Mouse (Mus musculus): ENCODE measurements around the gene Zmiz1.

DNA sequence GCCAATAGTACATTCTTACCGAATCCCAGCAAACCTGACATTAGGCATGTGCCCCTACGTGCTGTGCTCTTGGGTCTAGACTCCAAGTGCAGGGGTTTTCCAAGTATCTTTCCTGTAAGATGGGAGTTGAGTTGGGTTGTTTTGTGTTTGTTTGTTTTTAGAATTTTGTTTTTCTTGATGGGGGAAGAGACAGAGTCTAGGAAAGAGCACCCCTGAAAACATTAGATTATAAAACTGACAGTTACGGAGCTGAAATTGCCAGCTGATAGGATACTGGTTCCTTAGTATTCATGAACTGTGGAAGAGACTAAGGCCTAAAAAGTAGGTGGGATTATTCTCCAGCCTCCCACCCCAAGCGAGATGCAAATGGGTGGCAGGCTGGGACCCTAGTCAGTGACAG, 21.5 kb downstream of the Zmiz1 start:
- no peak for TF ChIP-seq EP300 (IDR thresholded peaks at IDR 0.05; ENCODE audit: low read depth)
- TF ChIP-seq CTCF (IDR thresholded peaks at IDR 0.05; ENCODE audit: low read depth), result no peak
